Mouse (Mus musculus) lung, embryonic 14.5 days (tissue): ENCODE measurements around the gene Ppp1r37. TPM values are rescaled to one million over a fixed set of nuclear protein-coding genes. Genes with fewer than 3 reads are reported as not detected.
A peak's percentile ranks its signal among the peaks of the same experiment; 100 is the strongest.

Experiments
- ATAC-seq: fragments of 200-750 bp; cut with Nextera tagmentation; 2 replicates; pipeline ENCODE4 v1.8.0; 2017; ENCODE audit warnings: mild to moderate bottlenecking, moderate TSS enrichment, moderate library complexity; ENCODE audit not compliant: insufficient read depth
- DNase-seq: peaks from one replicate; pipeline ENCODE4 v3.0.0-alpha.2; 2015
- H3K27ac ChIP-seq: fragments of 300-500 bp; sonication (generic); 2 replicates; pipeline ENCODE4 v1.5.1; 2014; ENCODE audit warnings: low read depth, mild to moderate bottlenecking, moderate library complexity
- H3K27me3 ChIP-seq: fragments of 300-500 bp; sonication (generic); 2 replicates; pipeline ENCODE4 v1.6.1; 2014; ENCODE audit warnings: low read length, control low read depth; ENCODE audit not compliant: insufficient read depth
- H3K36me3 ChIP-seq: fragments of 300-500 bp; sonication (generic); 2 replicates; pipeline ENCODE4 v1.6.1; 2014; ENCODE audit warnings: control low read depth; ENCODE audit not compliant: insufficient read depth
- H3K4me1 ChIP-seq: fragments of 300-500 bp; sonication (generic); 2 replicates; pipeline ENCODE4 v1.6.1; 2014; ENCODE audit warnings: antibody characterized with exemption, control low read depth; ENCODE audit not compliant: insufficient read depth
- H3K4me2 ChIP-seq: fragments of 300-500 bp; sonication (generic); 2 replicates; pipeline ENCODE4 v1.6.1; 2014; ENCODE audit warnings: mild to moderate bottlenecking
- H3K4me3 ChIP-seq: fragments of 300-500 bp; sonication (generic); 2 replicates; pipeline ENCODE4 v1.5.1; 2014; ENCODE audit warnings: low read depth, low read length
- H3K9ac ChIP-seq: fragments of 300-500 bp; sonication (generic); 2 replicates; pipeline ENCODE4 v1.6.1; 2014
- H3K9me3 ChIP-seq: fragments of 300-500 bp; sonication (generic); 2 replicates; pipeline ENCODE4 v1.6.1; 2016; ENCODE audit warnings: low read depth, low read length, control low read depth
- CTCF ChIP-seq: IDR thresholded peaks from 2 replicates; pipeline ENCODE4 v1.5.1; 2016; ENCODE audit warnings: antibody characterized with exemption, low read depth
- WGBS: fragments of 180-500 bp; shearing (Covaris S2); extraction: QIAGEN DNeasy Blood & Tissue Kit; methylation state at CpG from one replicate; pipeline ENCODE4 v1.1.7; 2014; 5-methylcytosine and 5-hydroxymethylcytosine counted together
- polyA plus RNA-seq: library from polyadenylated mRNA; unstranded; fragments of >200 nt; fragmentation: Nextera tagmentation; extraction: Ambion mirVana; gene quantifications from 2 replicates; pipeline ENCODE4 v1.2.1, GENCODE M21; 2014

Gene Ppp1r37
- polyA plus RNA-seq, 1 experiment from 2014 or later: 6.2 TPM

- DNase-seq (no peak), ATAC-seq (no peak)
- Histone ChIP-seq H3K9me3 (no peaks in the 10 kb centered on the region), H3K4me2 (no peak overlapping the region), H3K4me3 (no peak overlapping the region), H3K9ac (no peak overlapping the region), H3K27ac (no peak overlapping the region), H3K4me1 (no peaks in the 10 kb centered on the region), H3K27me3 (no peaks in the 10 kb centered on the region), H3K36me3 (peaks cover 40% of the 10 kb centered on the region)
- TF ChIP-seq CTCF: no peak
- 55% methylated on average over 1 of the region's 1 CpGs for WGBS
Observed at GRCm38 (mm10) chr7:19554168-19554567, 8.7 kb downstream of the Ppp1r37 start.

GRCm38 (mm10) chr7:19552443-19552842, 10.4 kb downstream of the Ppp1r37 start:
- WGBS: 42% methylated on average over 2 of the region's 2 CpGs
- Histone ChIP-seq H3K4me3 (no peak overlapping the region), H3K9me3 (no peaks in the 10 kb centered on the region), H3K36me3 (peaks cover 35% of the 10 kb centered on the region), H3K27ac (no peak overlapping the region), H3K4me2 (no peak overlapping the region), H3K4me1 (no peaks in the 10 kb centered on the region; the same call in 1 of the 2 replicates), H3K27me3 (no peaks in the 10 kb centered on the region), H3K9ac (no peak overlapping the region)
- DNase-seq (no peak), ATAC-seq (no peak)
- no peak for TF ChIP-seq CTCF

- no peak overlapping the region for H3K9ac ChIP-seq
- WGBS: 84% methylated on average over 5 of the region's 5 CpGs
Observed at GRCm38 (mm10) chr7:19551634-19552033, 11.2 kb downstream of the Ppp1r37 start.

GRCm38 (mm10) chr7:19549394-19549793, 13.5 kb downstream of the Ppp1r37 start:
- H3K27me3 ChIP-seq: no peaks in the 10 kb centered on the region
- no peak overlapping the region for H3K9ac ChIP-seq
- no peak overlapping the region for H3K4me3 ChIP-seq
- no peaks in the 10 kb centered on the region for H3K9me3 ChIP-seq
- DNase-seq (peak; percentile 44), ATAC-seq (no peak)
- WGBS: 62% methylated on average over 10 of the region's 10 CpGs
- peaks cover 10% of the 10 kb centered on the region for H3K4me1 ChIP-seq
- peaks cover 24% of the 10 kb centered on the region for H3K36me3 ChIP-seq
- no peak for TF ChIP-seq CTCF
- no peak overlapping the region for H3K4me2 ChIP-seq
- H3K27ac ChIP-seq: no peak overlapping the region

More at GRCm38 (mm10) chr7:19551634-19552033, 11.2 kb downstream of the Ppp1r37 start:
- H3K27me3 ChIP-seq: no peaks in the 10 kb centered on the region
- H3K4me3 ChIP-seq: no peak overlapping the region
- no peak for ATAC-seq
- peaks cover 38% of the 10 kb centered on the region for H3K36me3 ChIP-seq
- H3K9me3 ChIP-seq: no peaks in the 10 kb centered on the region
- peaks cover 5% of the 10 kb centered on the region for H3K4me1 ChIP-seq
- TF ChIP-seq CTCF: no peak
- H3K27ac ChIP-seq: no peak overlapping the region
- DNase-seq: no peak
- no peak overlapping the region for H3K4me2 ChIP-seq

- ATAC-seq: peak; percentile 47; the same call in 1 of the 2 replicates
- Histone ChIP-seq H3K27ac (peak overlapping the region; percentile 59; the same call in 1 of the 2 replicates), H3K27me3 (no peaks in the 10 kb centered on the region), H3K9ac (no peak overlapping the region), H3K9me3 (no peaks in the 10 kb centered on the region), H3K4me3 (no peak overlapping the region), H3K4me2 (no peak overlapping the region), H3K4me1 (peaks cover 10% of the 10 kb centered on the region), H3K36me3 (peaks cover 9% of the 10 kb centered on the region)
- WGBS: 58% methylated on average over 2 of the region's 2 CpGs
- TF ChIP-seq CTCF: no peak
- no peak for DNase-seq
Observed at GRCm38 (mm10) chr7:19547344-19547969, 15.4 kb downstream of the Ppp1r37 start.

- H3K4me3 ChIP-seq: no peak overlapping the region
- no peak overlapping the region for H3K9ac ChIP-seq
- peak; percentile 51 for DNase-seq
- H3K27ac ChIP-seq: 0 out of 2 replicates have a peak overlapping the region, but pooled peaks have one; percentile 48
- H3K9me3 ChIP-seq: no peaks in the 10 kb centered on the region
- no peak for TF ChIP-seq CTCF
- peaks cover 10% of the 10 kb centered on the region for H3K4me1 ChIP-seq
- H3K27me3 ChIP-seq: no peaks in the 10 kb centered on the region
- H3K4me2 ChIP-seq: no peak overlapping the region
- WGBS: 13% methylated on average over 3 of the region's 3 CpGs
- ATAC-seq: no peak
- H3K36me3 ChIP-seq: 0 out of 2 replicates have a peak, but pooled peaks cover 3% of the 10 kb centered on the region
Observed at GRCm38 (mm10) chr7:19546007-19546406, 16.9 kb downstream of the Ppp1r37 start.

GRCm38 (mm10) chr7:19543584-19543983, 19.3 kb downstream of the Ppp1r37 start:
- no peak overlapping the region for H3K4me2 ChIP-seq
- peak; percentile 69 for TF ChIP-seq CTCF
- no peak for ATAC-seq
- H3K4me3 ChIP-seq: no peak overlapping the region
- peak; percentile 56 for DNase-seq
- no peak overlapping the region for H3K9ac ChIP-seq
- WGBS: 47% methylated on average over 6 of the region's 6 CpGs
- H3K4me1 ChIP-seq: peaks cover 10% of the 10 kb centered on the region
- no peaks in the 10 kb centered on the region for H3K9me3 ChIP-seq
- no peak overlapping the region for H3K27ac ChIP-seq
- H3K36me3 ChIP-seq: 0 out of 2 replicates have a peak, but pooled peaks cover 3% of the 10 kb centered on the region
- no peaks in the 10 kb centered on the region for H3K27me3 ChIP-seq
